Mouse (Mus musculus) adrenal gland, postnatal 25 days (tissue): Measurements from ENCODE around the gene Vmn1r100. TPM values are rescaled to one million over a fixed set of nuclear protein-coding genes. Genes with fewer than 3 reads are reported as not detected.
"Not testable (repeated sequence)": the region's sequence is repeated elsewhere in the genome, so short reads cannot be mapped to it uniquely, and the experiment has no call there.

Experiments
- DNase-seq: peaks from one replicate; pipeline ENCODE4 v3.0.0; 2021; ENCODE audit warnings: mixed read lengths
- long read RNA-seq: library from polyadenylated mRNA; stranded (forward); transcript quantifications from one replicate; pipeline ENCODE4 v2.0.0, GENCODE M21; 2021
- total RNA-seq: library from RNA; stranded (reverse); gene quantifications from 2 replicates; pipeline ENCODE4 v1.2.3, GENCODE M21; 2021

Gene Vmn1r100
- not detected in 2 replicates for total RNA-seq
- long read RNA-seq, result 0 reads

- not testable (repeated sequence) for DNase-seq
Observed at GRCm38 (mm10) chr7:20417642-20418041, at the start of gene Vmn1r100. Vmn1r100 (plus strand) TSS chr7:20417942.

GRCm38 (mm10) chr7:20375310-20375709 lies 42.4 kb upstream of the Vmn1r100 start, which contains the start of gene Gm5728:
Gm5728 (minus strand) TSS chr7:20375410.
- DNase-seq, result not testable (repeated sequence)

GRCm38 (mm10) chr7:20442493-20442892 lies 24.8 kb downstream of the Vmn1r100 start, which contains the start of gene Vmn1r101:
Vmn1r101 (minus strand) TSS chr7:20442593.
- DNase-seq, result not testable (repeated sequence)

Other genes starting within 250 kb of the Vmn1r100 start
- not detected in 2 replicates for gene Vmn1r94, start 249.6 kb upstream of the Vmn1r100 start, total RNA-seq
- not detected in 2 replicates for gene Vmn1r95, start 224.2 kb upstream of the Vmn1r100 start, total RNA-seq
- not detected in 2 replicates for gene Gm6164, start 212.3 kb upstream of the Vmn1r100 start, total RNA-seq
- gene Gm4498, start 184.1 kb upstream of the Vmn1r100 start, total RNA-seq, result not detected in 2 replicates
- not detected in 2 replicates for gene Gm5890, start 155.1 kb upstream of the Vmn1r100 start, total RNA-seq
- gene Gm4133, start 83.9 kb upstream of the Vmn1r100 start, total RNA-seq, result not detected in 2 replicates
- not detected in 2 replicates for gene Gm5728, start 42.5 kb upstream of the Vmn1r100 start, total RNA-seq
- not detected in 2 replicates for gene Vmn1r101, start 24.7 kb downstream of the Vmn1r100 start, total RNA-seq
- not detected in 2 replicates for gene Gm10670, start 57.0 kb downstream of the Vmn1r100 start, total RNA-seq
- gene Vmn1r103, start 92.6 kb downstream of the Vmn1r100 start, total RNA-seq, result not detected in 2 replicates
- not detected in 2 replicates for gene Vmn1r104, start 115.9 kb downstream of the Vmn1r100 start, total RNA-seq
- gene Gm5726, start 127.8 kb downstream of the Vmn1r100 start, total RNA-seq, result not detected in 2 replicates
- not detected in 2 replicates for gene Gm4141, start 158.3 kb downstream of the Vmn1r100 start, total RNA-seq
- gene Gm4513, start 181.1 kb downstream of the Vmn1r100 start, total RNA-seq, result not detected in 2 replicates